Mouse (Mus musculus) bone marrow, adult 2 months (tissue): ENCODE measurements at regions not wholly inside any gene's neighbourhood (a gene's known extent, or its start where the extent isn't known, plus 50 kb on each side); places are given as distances from the start of the nearest gene placed in this dataset.

ENCODE experiments used
- CTCF ChIP-seq: fragments of 200-500 bp; IDR thresholded peaks from 2 replicates; pipeline ENCODE4 v1.5.1; 2011; ENCODE audit warnings: low read length, control low read depth; ENCODE audit not compliant: control insufficient read depth, insufficient read depth
- POLR2A ChIP-seq: fragments of 200-500 bp; IDR thresholded peaks from 2 replicates; pipeline ENCODE4 v1.6.1; 2011; ENCODE audit warnings: low read depth, mild to moderate bottlenecking, control low read depth, low read length, borderline replicate concordance; ENCODE audit not compliant: control insufficient read depth

DNA sequence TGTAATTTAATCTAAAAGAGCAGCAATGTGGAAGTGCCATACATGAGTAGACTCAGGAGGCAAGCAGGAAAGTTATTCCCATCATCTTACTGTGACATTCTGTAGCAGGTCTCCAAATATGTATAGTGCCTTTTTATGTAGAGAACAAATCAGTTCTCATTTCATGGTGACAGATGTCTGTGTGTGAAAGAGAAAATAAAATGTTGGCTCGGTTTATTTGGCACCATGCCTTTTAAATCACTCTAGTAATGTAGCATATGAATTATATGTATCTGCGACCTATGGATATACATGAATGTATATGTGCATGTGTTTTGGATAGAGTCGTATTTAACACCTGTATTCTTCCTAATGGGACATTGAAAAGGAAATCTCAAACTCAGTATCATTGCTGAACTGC is 146.2 kb downstream of the Kcnrg start:
- TF ChIP-seq CTCF (no peak), POLR2A (no peak)
